24 mouse cellular contexts compared by ENCODE assay signal in genomic region chr10:82361911-82362310, GRCm38 (mm10). TPM values are rescaled to one million over a fixed set of nuclear protein-coding genes. Genes with fewer than 3 reads are reported as not detected.
DNase-seq lines count a peak whose midpoint lies in the region; ATAC-seq and TF ChIP-seq lines count a peak whose summit lies in the region.
"Had no signal": no experiment of that assay in that cellular context is flagged by ENCODE, and none has a peak within 500 bp of the region (broad histone marks: within the 10 kb centered on the region; RNA-seq: fewer than 3 reads in every experiment).

No protein-coding gene starts in this region.

- no peak overlapping the region for H3K27ac ChIP-seq in testis, adult 2 months (ENCODE audit: control insufficient read depth, insufficient read depth, low read depth, low read length)
- no peak overlapping the region for H3K27ac ChIP-seq in ES-Bruce4 (ENCODE audit: insufficient read depth, low read length)
- H3K27ac ChIP-seq in kidney, embryonic 15.5 days = no peak overlapping the region
- H3K27ac ChIP-seq: embryonic facial prominence, embryonic 13.5 days; forebrain, embryonic 12.5 days; heart, adult 2 months; heart, embryonic 15.5 days; hindbrain, embryonic 13.5 days; hindbrain, postnatal 0 days; intestine, embryonic 15.5 days had no signal

- 92% methylated on average over 9 of the region's 9 CpGs for WGBS in kidney, embryonic 15.5 days

- H3K9me3 ChIP-seq in ES-Bruce4 (replicated peaks; ENCODE audit: control insufficient read depth, insufficient read depth, low read length, poor library complexity, severe bottlenecking) = 0 out of 2 replicates have a peak, but pooled peaks cover 2% of the 10 kb centered on the region
- H3K9me3 ChIP-seq in kidney, embryonic 15.5 days (replicated peaks) = peaks cover 30% of the 10 kb centered on the region
- H3K9me3 ChIP-seq: intestine, embryonic 15.5 days had no signal

- H3K9ac ChIP-seq in ES-Bruce4 (ENCODE audit: low read depth, poor library complexity, severe bottlenecking) = no peak overlapping the region
- H3K9ac ChIP-seq in kidney, embryonic 15.5 days = no peak overlapping the region
- H3K9ac ChIP-seq: embryonic facial prominence, embryonic 13.5 days; forebrain, embryonic 12.5 days; heart, embryonic 15.5 days; hindbrain, embryonic 13.5 days; intestine, embryonic 15.5 days had no signal

- no peaks in the 10 kb centered on the region for H3K36me3 ChIP-seq in testis, adult 2 months (ENCODE audit: control insufficient read depth, insufficient read depth, low read length)
- no peaks in the 10 kb centered on the region for H3K36me3 ChIP-seq in ES-Bruce4 (ENCODE audit: control insufficient read depth, insufficient read depth, low read length, poor library complexity, severe bottlenecking)
- peaks cover 30% of the 10 kb centered on the region for H3K36me3 ChIP-seq in kidney, embryonic 15.5 days
- H3K36me3 ChIP-seq: heart, embryonic 15.5 days had no signal

- DNase-seq in testis, postnatal 10 days (ENCODE audit: low spot score) = no peak
- DNase-seq in R1 (ENCODE audit: low read depth, low spot score) = peak; percentile 66
- DNase-seq in gastrocnemius, postnatal 4 days (ENCODE audit: low spot score in 2 of 2) = no peak
- DNase-seq: adrenal gland, postnatal 10 days; cerebellum, adult 11-12 months; cerebellum, adult 9-10 months; cerebellum, postnatal 36 days; gastrocnemius, postnatal 10 days; heart, adult 2 months; heart, postnatal 14 days had no signal

- peak; percentile 59; the same call in 1 of the 2 replicates for TF ChIP-seq CTCF in testis, adult 2 months (IDR thresholded peaks at IDR 0.05; ENCODE audit: control insufficient read depth, insufficient read depth, insufficient replicate concordance, low read depth, low read length)
- TF ChIP-seq CTCF in ES-Bruce4 (IDR thresholded peaks at IDR 0.05; ENCODE audit: low read depth, low read length) = peak; percentile 74

- no peak for TF ChIP-seq EP300 in ES-Bruce4 (IDR thresholded peaks at IDR 0.05; ENCODE audit: insufficient read depth, low read depth, low read length)

- no peak for ATAC-seq in kidney, embryonic 15.5 days (replicated peaks; ENCODE audit: low FRiP score)
- ATAC-seq: forebrain, embryonic 16.5 days; hindbrain, postnatal 0 days; intestine, embryonic 15.5 days; Patski had no signal

- H3K27me3 ChIP-seq in testis, adult 2 months (ENCODE audit: control insufficient read depth, insufficient read depth, low read length) = no peaks in the 10 kb centered on the region
- no peaks in the 10 kb centered on the region for H3K27me3 ChIP-seq in ES-Bruce4 (ENCODE audit: control insufficient read depth, insufficient read depth, low read length, poor library complexity, severe bottlenecking)
- H3K27me3 ChIP-seq in kidney, embryonic 15.5 days = no peaks in the 10 kb centered on the region
- H3K27me3 ChIP-seq: embryonic facial prominence, embryonic 13.5 days; forebrain, embryonic 12.5 days; heart, embryonic 15.5 days; hindbrain, embryonic 13.5 days; intestine, embryonic 15.5 days; Patski had no signal

- no peak overlapping the region for H3K4me2 ChIP-seq in kidney, embryonic 15.5 days
- H3K4me2 ChIP-seq: embryonic facial prominence, embryonic 13.5 days; forebrain, embryonic 12.5 days; heart, embryonic 11.5 days; heart, embryonic 15.5 days; hindbrain, embryonic 13.5 days; intestine, embryonic 15.5 days had no signal

- TF ChIP-seq POLR2A in testis, adult 2 months (IDR thresholded peaks at IDR 0.05; ENCODE audit: control insufficient read depth, low read depth, low read length) = no peak
- TF ChIP-seq POLR2A in ES-Bruce4 (IDR thresholded peaks at IDR 0.05; ENCODE audit: insufficient read depth, low read length) = no peak

- no peaks in the 10 kb centered on the region for H3K4me1 ChIP-seq in testis, adult 2 months (ENCODE audit: control insufficient read depth, insufficient read depth, low read length)
- peaks cover 3% of the 10 kb centered on the region for H3K4me1 ChIP-seq in ES-Bruce4 (ENCODE audit: control insufficient read depth, insufficient read depth, low read length)
- H3K4me1 ChIP-seq in kidney, embryonic 15.5 days = no peaks in the 10 kb centered on the region
- H3K4me1 ChIP-seq: embryonic facial prominence, embryonic 13.5 days; forebrain, embryonic 12.5 days; heart, embryonic 15.5 days; hindbrain, embryonic 13.5 days; intestine, embryonic 15.5 days had no signal

- no peak overlapping the region for H3K4me3 ChIP-seq in testis, adult 2 months (ENCODE audit: control insufficient read depth, low read depth, low read length)
- H3K4me3 ChIP-seq in ES-Bruce4 (ENCODE audit: low read depth, low read length) = no peak overlapping the region
- H3K4me3 ChIP-seq in kidney, embryonic 15.5 days (replicated peaks) = no peak overlapping the region
- H3K4me3 ChIP-seq: embryonic facial prominence, embryonic 13.5 days; forebrain, embryonic 12.5 days; heart, adult 2 months; heart, embryonic 15.5 days; hindbrain, embryonic 13.5 days; intestine, embryonic 15.5 days had no signal

RNA-seq across cellular contexts. Expression of gene Gm4924, which starts 7.9 kb away (rescaled TPM):
- polyA plus RNA-seq in testis, adult 2 months (2012; rRNA removed) = 0.73 and 0.89 TPM in 2 replicates
- 19.6 and 24.4 TPM in 2 replicates for polyA plus RNA-seq in ES-Bruce4 (2011; ENCODE audit: insufficient read depth, insufficient read length, low read depth, missing spikeins)
- total RNA-seq in gastrocnemius, postnatal 4 days (2021) = 1 to 10 TPM; 2.9 to 5.8 TPM
- 11.6 and 12.2 TPM in 2 replicates for polyA plus RNA-seq in kidney, embryonic 15.5 days (2015; fragmentation: Nextera tagmentation; extraction: Ambion mirVana)

RNA-seq across cellular contexts. Expression of gene 4932415D10Rik, which starts 45.5 kb away (rescaled TPM):
- polyA plus RNA-seq in testis, adult 2 months (2012; rRNA removed) = 28.0 and 32.2 TPM in 2 replicates
- polyA plus RNA-seq in ES-Bruce4 (2011; ENCODE audit: insufficient read depth, insufficient read length, low read depth, missing spikeins) = not detected in 2 replicates
- not detected for total RNA-seq in gastrocnemius, postnatal 4 days (2021)
- polyA plus RNA-seq in kidney, embryonic 15.5 days (2015; fragmentation: Nextera tagmentation; extraction: Ambion mirVana) = not detected in 2 replicates
- total RNA-seq: adrenal gland, postnatal 10 days; gastrocnemius, postnatal 10 days; heart, adult 2 months; heart, postnatal 14 days; hematopoietic stem cell, adult 5-6 weeks; hindbrain, postnatal 0 days had no signal
- polyA plus RNA-seq: embryonic facial prominence, embryonic 13.5 days; forebrain, embryonic 12.5 days; forebrain, embryonic 16.5 days; frontal cortex, adult 2 months; heart, adult 2 months; heart, embryonic 11.5 days; heart, embryonic 15.5 days; hindbrain, embryonic 13.5 days; hindbrain, postnatal 0 days; intestine, embryonic 15.5 days; Patski had no signal

Comparison
In these comparisons a context has a peak if more than half of its experiments do, and no peak if none do; other contexts are left out.
1. RNA of gene 4932415D10Rik, which starts 45.5 kb away (polyA plus RNA-seq): 28.0 to 32.2 TPM in testis, adult 2 months; not detected in ES-Bruce4 and not detected in kidney, embryonic 15.5 days; every median in the first group is over 10 times any median in the second.